Mouse (Mus musculus) embryonic facial prominence, embryonic 11.5 days (tissue): ENCODE measurements around the gene Gm20388. TPM values are rescaled to one million over a fixed set of nuclear protein-coding genes. Genes with fewer than 3 reads are reported as not detected.

Source experiments
- ATAC-seq: fragments of 200-750 bp; cut with Nextera tagmentation; replicated peaks from 2 replicates; pipeline ENCODE4 v1.8.0; 2017; ENCODE audit warnings: low read depth; ENCODE audit not compliant: insufficient number of reproducible peaks, low FRiP score, low TSS enrichment
- DNase-seq: peaks from one replicate; pipeline ENCODE4 v3.0.0-alpha.2; 2015; ENCODE audit warnings: low spot score
- H3K27ac ChIP-seq: fragments of 300-500 bp; sonication (generic); replicated peaks from 2 replicates; pipeline ENCODE4 v1.5.1; 2014; ENCODE audit warnings: mild to moderate bottlenecking, low read depth, low read length, control low read depth
- H3K27me3 ChIP-seq: fragments of 300-500 bp; sonication (generic); 2 replicates; pipeline ENCODE4 v1.6.1; 2014; ENCODE audit warnings: mild to moderate bottlenecking, low read length, moderate library complexity, mixed read lengths; ENCODE audit not compliant: control insufficient read depth, insufficient read depth
- H3K36me3 ChIP-seq: fragments of 300-500 bp; sonication (generic); replicated peaks from 2 replicates; pipeline ENCODE4 v1.6.1; 2014; ENCODE audit warnings: low read depth, mild to moderate bottlenecking, low read length, moderate library complexity, mixed read lengths; ENCODE audit not compliant: control insufficient read depth, insufficient read depth
- H3K4me1 ChIP-seq: fragments of 300-500 bp; sonication (generic); 2 replicates; pipeline ENCODE4 v1.6.1; 2014; ENCODE audit warnings: low read length, mixed read lengths; ENCODE audit not compliant: control insufficient read depth, insufficient read depth
- H3K4me2 ChIP-seq: fragments of 300-500 bp; sonication (generic); 2 replicates; pipeline ENCODE4 v1.6.1; 2014; ENCODE audit warnings: low read depth, mild to moderate bottlenecking, control low read depth, low read length, moderate library complexity
- H3K4me3 ChIP-seq: fragments of 300-500 bp; sonication (generic); 2 replicates; pipeline ENCODE4 v1.5.1; 2014; ENCODE audit warnings: low read depth, low read length, control low read depth
- H3K9ac ChIP-seq: fragments of 300-500 bp; sonication (generic); replicated peaks from 2 replicates; pipeline ENCODE4 v1.6.1; 2014; ENCODE audit warnings: mild to moderate bottlenecking, control low read depth, low read length
- H3K9me3 ChIP-seq: fragments of 300-500 bp; sonication (generic); replicated peaks from 2 replicates; pipeline ENCODE4 v1.6.1; 2016; ENCODE audit warnings: mild to moderate bottlenecking, low read length, inconsistent platforms, mixed read lengths; ENCODE audit not compliant: control insufficient read depth
- WGBS: fragments of 180-500 bp; shearing (Covaris S2); extraction: QIAGEN DNeasy Blood & Tissue Kit; methylation state at CpG from one replicate; pipeline ENCODE4 v1.1.7; 2014; 5-methylcytosine and 5-hydroxymethylcytosine counted together
- polyA plus RNA-seq: library from polyadenylated mRNA; unstranded; fragments of >200 nt; fragmentation: Nextera tagmentation; extraction: Ambion mirVana; gene quantifications from 2 replicates; pipeline ENCODE4 v1.2.1, GENCODE M21; 2014

Gene Gm20388
- polyA plus RNA-seq, 1 experiment from 2014 or later = 3.1 TPM

DNA sequence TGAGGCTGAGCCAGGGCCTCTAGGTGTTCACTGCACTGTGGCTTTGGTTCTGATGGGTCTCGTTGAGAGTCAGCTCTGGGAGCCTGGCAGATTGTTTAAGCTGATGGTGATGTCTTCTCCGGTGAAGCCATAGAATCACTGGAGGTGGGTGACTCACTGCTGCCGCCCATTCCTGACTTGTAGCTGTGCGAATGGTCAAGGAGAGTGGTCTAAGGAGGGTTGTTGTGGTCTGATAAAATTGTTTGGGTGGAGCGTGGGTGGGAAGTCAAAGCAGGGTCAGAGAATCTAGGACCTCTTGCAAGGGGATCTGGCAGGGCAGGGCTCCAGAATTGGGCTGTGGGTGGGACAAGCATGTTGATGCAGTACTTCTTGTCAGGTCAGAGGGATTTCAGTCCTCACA lies 2100.0 kb downstream of the Gm20388 start:
- Histone ChIP-seq H3K4me1 (no peaks in the 10 kb centered on the region), H3K9ac (no peak overlapping the region), H3K27ac (no peak overlapping the region), H3K9me3 (no peaks in the 10 kb centered on the region), H3K36me3 (no peaks in the 10 kb centered on the region; the same call in none of the 2 replicates), H3K4me3 (no peak overlapping the region), H3K27me3 (no peaks in the 10 kb centered on the region), H3K4me2 (no peak overlapping the region)
- DNase-seq (no peak), ATAC-seq (no peak)
- WGBS = 86% methylated on average over 5 of the region's 5 CpGs

- WGBS = 58% methylated on average over 7 of the region's 7 CpGs
- Histone ChIP-seq H3K9ac (no peak overlapping the region), H3K4me2 (no peak overlapping the region), H3K36me3 (no peaks in the 10 kb centered on the region; the same call in none of the 2 replicates), H3K4me1 (no peaks in the 10 kb centered on the region), H3K9me3 (no peaks in the 10 kb centered on the region), H3K27ac (no peak overlapping the region), H3K27me3 (no peaks in the 10 kb centered on the region), H3K4me3 (no peak overlapping the region)
- ATAC-seq (no peak), DNase-seq (no peak)
Measured at GRCm38 (mm10) chr8:122011066-122011588, 2100.5 kb downstream of the Gm20388 start.

DNA sequence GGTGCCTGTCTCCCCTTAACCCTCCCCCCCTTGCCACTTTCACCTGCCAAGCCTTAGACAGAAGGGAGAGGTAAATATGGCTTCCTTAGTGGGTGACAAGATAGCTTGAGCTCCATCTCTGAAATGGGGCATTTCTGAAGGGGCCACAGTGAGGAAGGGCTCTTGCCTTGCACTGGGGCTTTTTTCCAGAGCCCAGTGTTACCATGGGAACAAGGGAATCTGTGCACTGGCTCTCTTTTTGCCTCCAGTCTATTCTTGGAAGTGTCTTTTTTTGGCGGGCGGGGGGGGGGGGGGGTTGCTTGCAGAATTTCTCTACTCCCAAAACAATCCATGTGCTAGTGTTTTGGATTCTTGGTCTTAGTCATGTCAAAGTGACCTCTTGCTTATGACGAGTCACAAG lies 2104.0 kb downstream of the Gm20388 start:
- Histone ChIP-seq H3K4me1 (no peaks in the 10 kb centered on the region), H3K27me3 (no peaks in the 10 kb centered on the region), H3K9ac (no peak overlapping the region), H3K36me3 (no peaks in the 10 kb centered on the region; the same call in 1 of the 2 replicates), H3K27ac (no peak overlapping the region), H3K4me3 (no peak overlapping the region), H3K9me3 (no peaks in the 10 kb centered on the region), H3K4me2 (no peak overlapping the region)
- no peak for ATAC-seq
- 65% methylated on average over 3 of the region's 3 CpGs for WGBS
- no peak for DNase-seq

- H3K4me3 ChIP-seq = no peak overlapping the region
- no peak overlapping the region for H3K27ac ChIP-seq
- H3K9ac ChIP-seq = no peak overlapping the region
- ATAC-seq (no peak), DNase-seq (no peak)
- H3K4me2 ChIP-seq = no peak overlapping the region
- H3K36me3 ChIP-seq = no peaks in the 10 kb centered on the region
- no peaks in the 10 kb centered on the region for H3K9me3 ChIP-seq
- no peaks in the 10 kb centered on the region for H3K4me1 ChIP-seq
- no peaks in the 10 kb centered on the region for H3K27me3 ChIP-seq
- 71% methylated on average over 22 of the region's 22 CpGs for WGBS
Measured at GRCm38 (mm10) chr8:122018046-122018831, 2107.6 kb downstream of the Gm20388 start.

DNA sequence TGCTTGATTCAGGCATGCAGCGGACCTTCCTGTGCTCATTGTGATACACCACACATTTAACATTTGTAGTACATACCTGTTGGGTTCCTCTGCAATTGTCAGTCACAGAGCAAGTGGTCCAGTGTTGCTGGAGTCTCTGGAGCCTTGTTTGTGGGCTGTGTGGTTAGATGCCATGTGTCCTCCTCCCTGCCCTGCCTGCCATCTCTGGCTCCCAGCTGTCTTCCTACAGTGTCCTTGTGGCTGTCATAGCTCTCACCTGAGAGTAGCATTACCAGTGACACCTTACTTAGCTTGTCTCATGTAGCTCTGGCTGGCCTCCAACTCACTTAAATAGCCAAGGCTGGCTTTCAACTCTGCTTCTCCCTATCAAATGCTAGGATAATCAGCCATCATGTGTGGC lies 2108.5 kb downstream of the Gm20388 start:
- WGBS = 97% methylated on average over 1 of the region's 1 CpGs
- no peak for DNase-seq
- Histone ChIP-seq H3K4me1 (no peaks in the 10 kb centered on the region), H3K9ac (no peak overlapping the region), H3K27me3 (no peaks in the 10 kb centered on the region), H3K9me3 (no peaks in the 10 kb centered on the region), H3K4me2 (no peak overlapping the region), H3K27ac (no peak overlapping the region), H3K4me3 (no peak overlapping the region), H3K36me3 (no peaks in the 10 kb centered on the region)
- no peak for ATAC-seq

- Histone ChIP-seq H3K9me3 (no peaks in the 10 kb centered on the region), H3K9ac (no peak overlapping the region), H3K4me1 (no peaks in the 10 kb centered on the region), H3K4me2 (no peak overlapping the region), H3K27ac (no peak overlapping the region), H3K36me3 (no peaks in the 10 kb centered on the region), H3K27me3 (no peaks in the 10 kb centered on the region), H3K4me3 (no peak overlapping the region)
- WGBS = 81% methylated on average over 8 of the region's 8 CpGs
- DNase-seq (no peak), ATAC-seq (no peak)
Measured at GRCm38 (mm10) chr8:122020050-122020771, 2109.6 kb downstream of the Gm20388 start.

- no peaks in the 10 kb centered on the region for H3K9me3 ChIP-seq
- no peak overlapping the region for H3K4me3 ChIP-seq
- H3K4me2 ChIP-seq = no peak overlapping the region
- H3K36me3 ChIP-seq = no peaks in the 10 kb centered on the region; the same call in 1 of the 2 replicates
- WGBS = 94% methylated on average over 2 of the region's 2 CpGs
- no peak overlapping the region for H3K27ac ChIP-seq
- H3K27me3 ChIP-seq = no peaks in the 10 kb centered on the region
- H3K9ac ChIP-seq = no peak overlapping the region
- no peak for ATAC-seq
- DNase-seq = no peak
- no peaks in the 10 kb centered on the region for H3K4me1 ChIP-seq
Measured at GRCm38 (mm10) chr8:122021725-122022124, 2111.1 kb downstream of the Gm20388 start.

DNA sequence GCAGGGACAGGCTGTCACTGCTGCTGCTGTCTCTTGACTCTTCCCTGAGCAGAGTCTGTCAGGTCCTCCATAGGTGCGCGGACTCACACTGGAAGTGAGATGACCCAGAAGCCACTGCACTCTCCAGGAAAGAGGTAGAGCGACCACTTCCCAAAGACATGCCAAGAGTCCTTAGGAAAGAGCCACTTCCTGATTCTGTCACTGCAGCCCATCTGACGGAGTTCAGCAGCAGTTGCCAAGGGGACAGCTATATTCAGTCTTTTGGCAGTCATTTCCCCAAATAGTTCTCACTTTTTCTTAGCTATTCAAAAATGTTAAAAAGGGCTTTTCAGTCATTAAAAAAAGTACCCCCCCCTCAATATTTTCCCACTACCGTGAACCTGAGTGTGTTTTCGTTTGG lies 2111.6 kb downstream of the Gm20388 start:
- H3K4me2 ChIP-seq = no peak overlapping the region
- DNase-seq = no peak
- no peaks in the 10 kb centered on the region for H3K4me1 ChIP-seq
- H3K27ac ChIP-seq = no peak overlapping the region
- H3K9me3 ChIP-seq = no peaks in the 10 kb centered on the region
- H3K4me3 ChIP-seq = no peak overlapping the region
- WGBS = 86% methylated on average over 6 of the region's 6 CpGs
- H3K36me3 ChIP-seq = no peaks in the 10 kb centered on the region; the same call in 1 of the 2 replicates
- no peak for ATAC-seq
- no peaks in the 10 kb centered on the region for H3K27me3 ChIP-seq
- no peak overlapping the region for H3K9ac ChIP-seq
